Mouse (Mus musculus) CD4-positive, CD25-positive, alpha-beta regulatory T cell, adult 9 weeks (primary cell): ENCODE measurements around the gene Olfr1441. TPM values are rescaled to one million over a fixed set of nuclear protein-coding genes. Genes with fewer than 3 reads are reported as not detected.

Experiments used
- polyA plus RNA-seq: library from polyadenylated mRNA; unstranded; fragments of 100-300 nt; shearing (Covaris generic); gene quantifications from one replicate; pipeline ENCODE4 v1.2.1, GENCODE M21; 2017

The Olfr1441 gene
- not detected for polyA plus RNA-seq

GRCm38 (mm10) chr19:12417361-12417760, at the start of gene Olfr1441:
Olfr1441 (plus strand) TSS chr19:12417433.

GRCm38 (mm10) chr19:12386979-12387378, 30.3 kb upstream of the Olfr1441 start, which contains the start of gene Olfr1440:
Olfr1440 (plus strand) TSS chr19:12387279.

GRCm38 (mm10) chr19:12427605-12428004, 10.4 kb downstream of the Olfr1441 start, which contains the start of gene Pfpl:
Pfpl (plus strand) TSS chr19:12427905.

GRCm38 (mm10) chr19:12460282-12461249, 43.3 kb downstream of the Olfr1441 start, which contains the start of gene Mpeg1:
Mpeg1 (plus strand) TSS chr19:12460779.

Other genes with a start within 250 kb of the Olfr1441 start
- 0.10 TPM for gene Olfr1555-ps1, start 247.3 kb upstream of the Olfr1441 start, polyA plus RNA-seq
- not detected for gene Olfr1431, start 216.8 kb upstream of the Olfr1441 start, polyA plus RNA-seq
- gene Olfr1432, start 184.8 kb upstream of the Olfr1441 start, polyA plus RNA-seq = not detected
- gene Olfr262, start 175.8 kb upstream of the Olfr1441 start, polyA plus RNA-seq = not detected
- not detected for gene Olfr235, start 156.4 kb upstream of the Olfr1441 start, polyA plus RNA-seq
- gene Olfr1434, start 137.6 kb upstream of the Olfr1441 start, polyA plus RNA-seq = not detected
- gene Olfr1436, start 118.3 kb upstream of the Olfr1441 start, polyA plus RNA-seq = not detected
- gene Olfr1437, start 92.3 kb upstream of the Olfr1441 start, polyA plus RNA-seq = not detected
- not detected for gene Olfr1438-ps1, start 81.5 kb upstream of the Olfr1441 start, polyA plus RNA-seq
- gene Olfr1440, start 30.2 kb upstream of the Olfr1441 start, polyA plus RNA-seq = not detected
- gene Pfpl, start 10.5 kb downstream of the Olfr1441 start, polyA plus RNA-seq = not detected
- gene Mpeg1, start 43.3 kb downstream of the Olfr1441 start, polyA plus RNA-seq = 0.53 TPM
- gene Dtx4, start 84.0 kb downstream of the Olfr1441 start, polyA plus RNA-seq = 6.2 TPM
- 47.0 TPM for gene Fam111a, start 128.3 kb downstream of the Olfr1441 start, polyA plus RNA-seq
- gene Gm4952, start 182.5 kb downstream of the Olfr1441 start, polyA plus RNA-seq = not detected
- gene Glyat, start 215.9 kb downstream of the Olfr1441 start, polyA plus RNA-seq = not detected